Mouse (Mus musculus): ENCODE measurements at regions not wholly inside any gene's neighbourhood (a gene's known extent, or its start where the extent isn't known, plus 50 kb on each side); places are given as distances from the start of the nearest gene placed in this dataset.

DNA sequence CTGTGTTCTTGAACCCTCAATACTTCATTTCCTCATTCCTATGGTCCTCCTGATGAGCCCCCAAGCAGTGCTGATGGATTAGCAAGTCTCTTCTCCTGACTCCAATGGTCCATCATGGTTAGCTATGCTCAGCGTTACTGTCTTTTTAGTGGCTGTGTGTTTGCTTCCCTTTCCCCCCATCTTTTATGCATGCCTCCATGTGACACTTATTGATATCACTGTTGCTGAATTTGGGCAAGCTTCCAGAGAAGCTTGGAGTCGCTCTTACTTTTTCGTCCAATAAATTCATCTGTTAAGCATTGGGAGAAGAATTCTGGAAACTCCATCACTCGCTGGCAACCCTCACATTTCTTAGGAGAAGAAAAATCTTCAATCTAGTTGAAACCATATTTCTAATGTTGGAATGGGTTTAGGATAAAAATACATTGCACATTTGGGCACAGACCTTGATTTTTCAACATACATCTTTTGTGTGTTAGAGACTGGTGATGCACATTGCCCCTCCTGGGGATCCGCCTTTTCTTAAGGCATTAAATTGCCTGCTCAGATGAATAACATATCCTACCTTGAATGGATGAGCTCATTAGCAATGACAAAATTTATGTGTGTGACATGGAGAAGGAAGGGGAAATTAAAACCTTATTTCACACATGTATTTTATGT lies 107.7 kb upstream of the 4933402D24Rik start:
- no peak for TF ChIP-seq POLR2A (IDR thresholded peaks at IDR 0.05; ENCODE audit: borderline replicate concordance, extremely low read depth, low read depth, low read length)
- TF ChIP-seq CTCF (IDR thresholded peaks at IDR 0.05; ENCODE audit: insufficient read depth, low read length), result no peak
